22 mouse cellular contexts compared by ENCODE assay signal in the genomic region with DNA sequence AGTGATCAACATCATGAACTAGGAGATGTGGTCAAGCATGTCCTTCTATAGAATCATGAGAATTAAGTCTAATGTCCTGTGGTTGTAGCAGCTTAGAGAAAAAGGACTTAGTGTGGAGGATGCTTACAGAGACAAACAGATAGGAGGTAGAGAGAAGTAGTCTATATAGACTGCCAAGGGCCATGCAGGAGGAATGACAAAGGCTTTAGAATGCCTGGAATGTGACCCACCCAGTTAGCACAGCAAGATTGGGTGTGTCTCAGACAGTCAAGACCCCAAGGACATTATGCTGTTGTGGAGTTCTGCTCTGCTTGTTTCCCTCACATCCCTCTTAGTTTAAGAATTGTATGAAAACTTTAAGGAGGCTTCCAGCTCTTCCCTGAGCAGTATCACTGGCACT.
"Had no signal": no experiment of that assay in that cellular context is flagged by ENCODE, and none has a peak within 500 bp of the region (broad histone marks: within the 10 kb centered on the region; RNA-seq: fewer than 3 reads in every experiment).

No protein-coding gene starts in this region.

- DNase-seq: kidney, postnatal 25 days; layer of hippocampus, adult 9-11 months; liver; lung, embryonic 14.5 days; lung, postnatal 36 days; retina, postnatal 1 day; right cerebral cortex, postnatal 25 days; thymus, adult 18-20 months; thymus, postnatal 36 days had no signal

- H3K36me3 ChIP-seq: limb, embryonic 10.5 days; limb, embryonic 13.5 days; liver, embryonic 12.5 days; liver, embryonic 15.5 days; midbrain, embryonic 10.5 days; midbrain, embryonic 13.5 days; neural tube, embryonic 13.5 days had no signal

- H3K27me3 ChIP-seq: limb, embryonic 13.5 days; liver, embryonic 12.5 days; liver, embryonic 15.5 days; megakaryocyte, embryonic 14.5 days; midbrain, embryonic 13.5 days; neural tube, embryonic 13.5 days had no signal

- H3K9me3 ChIP-seq: limb, embryonic 10.5 days; limb, embryonic 13.5 days; liver, embryonic 12.5 days; liver, embryonic 15.5 days; midbrain, embryonic 10.5 days; midbrain, embryonic 13.5 days; neural tube, embryonic 13.5 days had no signal

- H3K4me1 ChIP-seq: limb, embryonic 10.5 days; limb, embryonic 13.5 days; liver, embryonic 12.5 days; liver, embryonic 15.5 days; megakaryocyte, embryonic 14.5 days; midbrain, embryonic 10.5 days; midbrain, embryonic 13.5 days; neural tube, embryonic 13.5 days had no signal

- H3K4me2 ChIP-seq: limb, embryonic 13.5 days; liver, embryonic 12.5 days; liver, embryonic 15.5 days; lung, embryonic 14.5 days; midbrain, embryonic 13.5 days; neural tube, embryonic 13.5 days had no signal

- H3K27ac ChIP-seq: kidney, postnatal 0 days; limb, embryonic 10.5 days; limb, embryonic 13.5 days; liver, embryonic 12.5 days; liver, embryonic 15.5 days; midbrain, embryonic 10.5 days; midbrain, embryonic 13.5 days; neural tube, embryonic 13.5 days had no signal

- H3K9ac ChIP-seq: limb, embryonic 13.5 days; liver, embryonic 12.5 days; liver, embryonic 15.5 days; lung, embryonic 14.5 days; midbrain, embryonic 13.5 days; neural tube, embryonic 13.5 days had no signal

- ATAC-seq: liver, embryonic 12.5 days; lung, postnatal 0 days; midbrain, embryonic 13.5 days; midbrain, embryonic 16.5 days had no signal

- H3K4me3 ChIP-seq: layer of hippocampus, adult 2 months; limb, embryonic 10.5 days; limb, embryonic 13.5 days; liver, embryonic 12.5 days; liver, embryonic 15.5 days; megakaryocyte, embryonic 14.5 days; midbrain, embryonic 10.5 days; midbrain, embryonic 13.5 days; myocyte; neural tube, embryonic 13.5 days had no signal
